Mouse (Mus musculus): Measurements from ENCODE around the gene Ptpn9. TPM values are rescaled to one million over a fixed set of nuclear protein-coding genes. Genes with fewer than 3 reads are reported as not detected.

Gene Ptpn9
- polyA plus RNA-seq, 1 experiment = 47.6 TPM

DNA sequence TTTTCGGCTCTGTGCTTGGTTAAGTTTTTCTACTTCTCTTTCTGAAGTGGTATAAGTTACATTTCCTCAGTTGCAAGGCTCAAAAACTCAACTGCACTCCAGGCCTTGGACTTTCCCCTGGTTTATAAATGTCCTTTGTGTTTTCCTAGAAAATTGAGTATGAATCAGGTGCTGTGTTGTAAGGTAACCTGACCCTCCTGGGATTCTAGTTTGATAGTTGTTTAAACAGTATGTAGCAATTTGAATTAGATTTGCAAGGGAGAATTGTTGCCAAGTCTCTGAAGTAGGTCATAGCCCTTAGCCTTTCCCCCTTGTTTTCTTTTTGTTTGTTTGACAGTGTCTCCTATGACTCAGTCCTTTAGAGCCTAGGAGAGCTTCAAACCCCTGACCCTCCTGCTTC lies 22.9 kb downstream of the Ptpn9 start:
- TF ChIP-seq POLR2A (IDR thresholded peaks at IDR 0.05; ENCODE audit: borderline replicate concordance, extremely low read depth, insufficient read depth, insufficient read length, poor library complexity, severe bottlenecking) (no peak), CTCF (IDR thresholded peaks at IDR 0.05; ENCODE audit: borderline replicate concordance, extremely low read depth, insufficient read depth, insufficient read length) (no peak)

DNA sequence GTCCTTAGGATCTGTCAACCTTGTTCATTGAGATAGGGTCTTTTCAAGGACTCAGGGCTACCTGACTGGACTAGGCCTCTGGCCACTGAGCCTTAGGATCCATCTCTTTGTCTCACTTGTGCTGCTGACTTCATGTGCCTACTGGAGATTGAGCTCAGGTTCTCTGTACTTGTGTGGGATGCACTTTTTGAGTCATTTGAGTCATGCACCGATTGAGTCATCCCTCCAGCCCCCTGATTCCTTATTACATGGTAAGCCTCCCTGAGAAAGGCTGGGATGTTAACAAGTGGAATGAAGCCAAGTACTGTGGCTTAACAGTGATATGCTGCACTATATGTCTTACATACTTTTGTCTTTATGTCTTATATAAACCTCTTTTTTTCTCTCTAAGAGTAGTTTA lies 37.0 kb downstream of the Ptpn9 start:
- TF ChIP-seq CTCF (IDR thresholded peaks at IDR 0.05; ENCODE audit: borderline replicate concordance, extremely low read depth, insufficient read depth, insufficient read length) (no peak), POLR2A (IDR thresholded peaks at IDR 0.05; ENCODE audit: borderline replicate concordance, extremely low read depth, insufficient read depth, insufficient read length, poor library complexity, severe bottlenecking) (no peak)

More for the DNA sequence above, 22.9 kb downstream of the Ptpn9 start:
- DNase-seq (ENCODE audit: low read depth) = no peak

GRCm38 (mm10) chr9:57056237-57056636 lies 61.5 kb downstream of the Ptpn9 start:
- DNase-seq (ENCODE audit: low read depth) = peak; percentile 66
- no peak for TF ChIP-seq CTCF (IDR thresholded peaks at IDR 0.05; ENCODE audit: borderline replicate concordance, extremely low read depth, insufficient read depth, insufficient read length)
- TF ChIP-seq POLR2A (IDR thresholded peaks at IDR 0.05; ENCODE audit: borderline replicate concordance, extremely low read depth, insufficient read depth, insufficient read length, poor library complexity, severe bottlenecking) = no peak

More for the DNA sequence above, 37.0 kb downstream of the Ptpn9 start:
- no peak for DNase-seq (ENCODE audit: low read depth)

DNA sequence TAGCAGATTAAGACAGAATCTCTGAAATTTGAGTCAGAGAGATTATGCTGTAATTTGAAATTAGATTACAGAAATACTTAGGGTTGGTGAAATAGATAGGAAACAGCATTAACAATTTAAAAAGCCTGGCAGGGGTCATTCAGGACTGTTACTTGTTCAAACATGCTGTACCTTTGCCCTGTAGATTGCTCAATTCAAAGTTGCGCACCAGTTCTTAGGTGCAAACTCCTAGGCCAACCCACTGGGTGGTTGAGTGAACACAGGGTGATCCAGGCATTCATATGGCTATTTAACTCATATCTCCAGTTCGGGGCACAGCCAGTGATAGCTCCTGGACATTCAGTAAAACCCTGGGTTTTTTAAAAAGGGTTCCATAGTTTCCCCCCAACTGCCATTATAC lies 69.4 kb downstream of the Ptpn9 start:
- no peak for TF ChIP-seq POLR2A (IDR thresholded peaks at IDR 0.05; ENCODE audit: borderline replicate concordance, extremely low read depth, insufficient read depth, insufficient read length, poor library complexity, severe bottlenecking)
- TF ChIP-seq CTCF (IDR thresholded peaks at IDR 0.05; ENCODE audit: borderline replicate concordance, extremely low read depth, insufficient read depth, insufficient read length) = no peak

GRCm38 (mm10) chr9:57068266-57068665 lies 73.5 kb downstream of the Ptpn9 start:
- no peak for DNase-seq (ENCODE audit: low read depth)
- TF ChIP-seq CTCF (IDR thresholded peaks at IDR 0.05; ENCODE audit: borderline replicate concordance, extremely low read depth, insufficient read depth, insufficient read length) (no peak), POLR2A (IDR thresholded peaks at IDR 0.05; ENCODE audit: borderline replicate concordance, extremely low read depth, insufficient read depth, insufficient read length, poor library complexity, severe bottlenecking) (no peak)

More for the DNA sequence above, 69.4 kb downstream of the Ptpn9 start:
- DNase-seq (ENCODE audit: low read depth) = no peak

DNA sequence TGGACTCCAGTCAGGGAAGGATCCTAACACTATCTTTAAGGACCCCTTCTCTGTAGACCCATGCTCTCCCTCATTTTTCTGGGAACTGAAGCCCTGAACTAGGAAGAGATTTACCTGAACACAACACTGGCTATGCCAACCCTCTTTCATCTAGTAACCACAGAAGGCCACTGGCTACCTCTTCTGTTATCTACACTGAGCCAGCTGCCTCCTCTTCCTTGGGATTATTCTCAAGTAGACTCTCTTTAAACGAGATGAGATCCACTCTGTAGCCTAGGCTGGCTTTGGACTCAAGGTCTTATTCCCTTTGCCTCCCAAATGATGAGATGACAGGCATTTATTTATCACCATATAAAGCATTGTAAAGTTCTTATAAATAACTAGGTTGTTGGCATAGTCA lies 75.5 kb downstream of the Ptpn9 start:
- DNase-seq (ENCODE audit: low read depth) = no peak
- no peak for TF ChIP-seq POLR2A (IDR thresholded peaks at IDR 0.05; ENCODE audit: borderline replicate concordance, extremely low read depth, insufficient read depth, insufficient read length, poor library complexity, severe bottlenecking)
- no peak for TF ChIP-seq CTCF (IDR thresholded peaks at IDR 0.05; ENCODE audit: borderline replicate concordance, extremely low read depth, insufficient read depth, insufficient read length)

- TF ChIP-seq POLR2A (IDR thresholded peaks at IDR 0.05; ENCODE audit: borderline replicate concordance, extremely low read depth, insufficient read depth, insufficient read length, poor library complexity, severe bottlenecking) (no peak), CTCF (IDR thresholded peaks at IDR 0.05; ENCODE audit: borderline replicate concordance, extremely low read depth, insufficient read depth, insufficient read length) (no peak)
- no peak for DNase-seq (ENCODE audit: low read depth)
Observed at GRCm38 (mm10) chr9:57070800-57071545, 76.2 kb downstream of the Ptpn9 start.

DNA sequence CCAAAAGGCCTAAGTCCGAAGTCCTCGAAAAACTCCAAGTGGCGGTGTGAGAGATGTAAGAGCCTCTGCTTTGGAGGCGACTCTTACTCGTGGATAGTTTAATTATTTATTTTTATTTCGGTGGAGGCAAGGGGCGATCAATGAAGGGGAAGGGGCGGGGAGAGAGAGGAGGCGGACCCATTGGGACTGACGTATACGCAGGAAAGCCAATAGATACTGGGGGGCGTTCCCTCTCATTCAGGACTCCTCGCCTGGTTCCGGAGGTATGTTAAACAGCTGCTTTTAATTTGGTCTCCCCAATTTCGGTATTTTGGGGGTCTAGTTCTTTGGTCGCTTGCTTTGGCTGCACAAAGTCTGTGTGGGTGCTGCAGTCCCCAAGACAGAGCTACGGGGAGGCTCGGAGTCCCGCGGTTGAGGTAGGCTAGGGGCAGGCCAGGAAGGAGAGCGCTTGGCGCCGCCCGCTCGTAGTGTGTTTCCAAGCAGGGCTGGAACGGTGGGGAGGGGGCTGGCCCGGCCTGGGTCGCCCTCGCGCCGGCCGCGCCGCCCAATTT lies 77.2 kb downstream of the Ptpn9 start, which contains the start of gene Sin3a:
Gene Sin3a (plus strand): TSS at position 240 of the 551 bp plus-strand sequence.
- peak; percentile 92 for DNase-seq (ENCODE audit: low read depth)
- no peak for TF ChIP-seq CTCF (IDR thresholded peaks at IDR 0.05; ENCODE audit: borderline replicate concordance, extremely low read depth, insufficient read depth, insufficient read length)
- TF ChIP-seq POLR2A (IDR thresholded peaks at IDR 0.05; ENCODE audit: borderline replicate concordance, extremely low read depth, insufficient read depth, insufficient read length, poor library complexity, severe bottlenecking) = 0 out of 2 replicates have a peak, but pooled peaks have one; percentile 10

GRCm38 (mm10) chr9:57072526-57072988 lies 77.8 kb downstream of the Ptpn9 start:
- no peak for DNase-seq (ENCODE audit: low read depth)
- TF ChIP-seq CTCF (IDR thresholded peaks at IDR 0.05; ENCODE audit: borderline replicate concordance, extremely low read depth, insufficient read depth, insufficient read length) (no peak), POLR2A (IDR thresholded peaks at IDR 0.05; ENCODE audit: borderline replicate concordance, extremely low read depth, insufficient read depth, insufficient read length, poor library complexity, severe bottlenecking) (no peak)

DNA sequence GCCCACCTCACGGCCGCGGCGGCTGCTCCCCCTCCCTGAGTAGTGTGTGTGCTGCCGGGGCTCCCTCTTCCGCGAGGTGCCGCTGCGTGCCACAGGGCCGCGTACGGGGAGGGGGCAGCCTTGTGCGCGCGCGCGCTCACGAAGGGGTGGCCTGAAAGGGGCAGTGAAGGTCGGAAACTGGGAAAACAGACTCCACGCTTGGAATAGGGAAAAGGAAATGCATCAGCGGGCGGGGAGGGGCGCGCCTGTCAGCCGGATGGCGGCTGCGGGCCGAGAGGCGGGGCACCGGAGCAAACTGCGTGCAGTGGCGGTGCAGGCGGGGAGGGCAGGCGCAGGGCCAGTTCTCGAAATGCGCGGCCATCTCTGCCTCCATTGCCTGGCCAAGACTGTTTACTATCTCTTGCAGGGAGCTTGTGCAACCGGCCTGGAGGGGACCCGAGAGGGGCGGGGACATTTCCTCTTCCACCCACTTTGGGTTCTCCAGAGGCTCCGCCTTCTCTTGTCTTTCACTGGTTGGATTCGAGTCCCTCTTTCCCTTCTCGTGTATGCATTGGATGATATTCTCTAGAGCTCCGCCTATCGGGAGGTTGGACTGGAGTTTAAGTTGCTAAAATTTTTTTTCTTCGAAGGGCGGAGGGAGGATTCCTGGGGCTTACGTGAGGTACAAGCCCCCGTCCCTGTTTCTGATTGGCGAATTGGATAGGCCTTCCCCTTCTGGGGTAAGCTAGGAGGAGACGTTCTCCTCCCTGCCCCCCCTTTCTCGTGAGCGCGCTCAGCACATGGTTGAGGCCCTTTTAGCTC lies 78.5 kb downstream of the Ptpn9 start:
- TF ChIP-seq POLR2A (IDR thresholded peaks at IDR 0.05; ENCODE audit: borderline replicate concordance, extremely low read depth, insufficient read depth, insufficient read length, poor library complexity, severe bottlenecking) = 0 out of 2 replicates have a peak, but pooled peaks have one; percentile 22
- peak; percentile 29; the same call in 1 of the 2 replicates for TF ChIP-seq CTCF (IDR thresholded peaks at IDR 0.05; ENCODE audit: borderline replicate concordance, extremely low read depth, insufficient read depth, insufficient read length)
- peak; percentile 100 for DNase-seq (ENCODE audit: low read depth)

DNA sequence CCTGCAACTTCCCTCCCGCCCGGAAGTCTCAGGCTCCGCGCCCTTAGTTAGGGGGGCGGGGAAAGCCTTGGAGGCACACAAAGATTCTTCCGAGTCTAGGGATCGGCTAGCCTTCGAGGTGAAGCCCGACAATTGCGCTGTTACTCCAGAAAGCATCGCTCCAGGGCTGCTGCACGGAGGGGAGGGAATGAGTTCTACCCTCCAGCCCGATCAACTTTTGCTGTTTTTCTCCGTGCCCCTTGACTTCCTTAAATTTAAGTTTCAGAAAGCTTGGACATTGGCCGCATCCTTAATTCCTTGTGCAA lies 79.0 kb downstream of the Ptpn9 start:
- DNase-seq (ENCODE audit: low read depth) = no peak
- TF ChIP-seq POLR2A (IDR thresholded peaks at IDR 0.05; ENCODE audit: borderline replicate concordance, extremely low read depth, insufficient read depth, insufficient read length, poor library complexity, severe bottlenecking) (peak; percentile 47; the same call in 1 of the 2 replicates), CTCF (IDR thresholded peaks at IDR 0.05; ENCODE audit: borderline replicate concordance, extremely low read depth, insufficient read depth, insufficient read length) (no peak)

Measured in brain, embryonic 14.5 days (tissue).